Comparison of ENCODE assay signal across 29 mouse cellular contexts in the genomic region with DNA sequence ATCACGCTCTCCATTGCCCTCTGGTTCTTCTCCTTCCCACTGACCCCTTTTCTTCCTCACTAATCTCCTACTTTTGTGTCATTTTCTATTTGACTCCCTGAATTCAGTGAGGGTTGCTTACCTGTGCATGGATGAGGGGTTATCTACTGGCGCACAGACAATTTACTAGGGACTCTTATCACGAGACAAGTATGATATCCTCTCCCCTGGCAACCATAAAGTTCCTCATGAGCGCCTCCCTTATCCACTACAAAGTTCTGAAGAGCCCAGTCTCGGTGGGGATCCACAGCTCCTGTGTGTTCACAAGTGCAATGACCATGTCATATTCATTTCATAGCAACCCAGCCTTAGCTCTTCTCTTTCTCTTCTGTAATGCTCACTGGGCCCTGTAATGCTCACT. TPM values are rescaled to one million over a fixed set of nuclear protein-coding genes. Genes with fewer than 3 reads are reported as not detected.
DNase-seq lines count a peak whose midpoint lies in the region; ATAC-seq and TF ChIP-seq lines count a peak whose summit lies in the region.
"Had no signal": no experiment of that assay in that cellular context is flagged by ENCODE, and none has a peak within 500 bp of the region (broad histone marks: within the 10 kb centered on the region; RNA-seq: fewer than 3 reads in every experiment).

No protein-coding gene starts in this region.

- H3K36me3 ChIP-seq in MEL (ENCODE audit: control insufficient read depth in 1 of 2, insufficient read depth in 2 of 2, low read length in 2 of 2) = peaks cover 0 to 26% of the 10 kb centered on the region in 2 experiments; a peak in 2 of 4 replicates
- H3K36me3 ChIP-seq in liver, embryonic 11.5 days (ENCODE audit: control insufficient read depth, insufficient read depth, low read length) = no peaks in the 10 kb centered on the region
- H3K36me3 ChIP-seq in liver, postnatal 0 days (replicated peaks; ENCODE audit: insufficient read depth, low read length) = no peaks in the 10 kb centered on the region
- H3K36me3 ChIP-seq in forebrain, embryonic 15.5 days = no peaks in the 10 kb centered on the region
- H3K36me3 ChIP-seq: embryonic facial prominence, embryonic 15.5 days; forebrain, embryonic 10.5 days; heart, embryonic 15.5 days; hindbrain, embryonic 13.5 days; kidney, embryonic 15.5 days; limb, embryonic 12.5 days; midbrain, embryonic 15.5 days had no signal

- TF ChIP-seq EP300 in MEL (IDR thresholded peaks at IDR 0.05; ENCODE audit: low read depth in 1 of 2, low read length in 2 of 2) = peak; percentile 85 to 87
- no peak for TF ChIP-seq EP300 in liver, postnatal 0 days (IDR thresholded peaks at IDR 0.05; ENCODE audit: low read depth)

- WGBS in liver, embryonic 11.5 days = 53% methylated on average over 5 of the region's 5 CpGs
- WGBS in liver, postnatal 0 days (ENCODE audit: insufficient replicate concordance) = 53% methylated on average over 5 of the region's 5 CpGs
- 80% methylated on average over 5 of the region's 5 CpGs for WGBS in forebrain, embryonic 15.5 days

- no peak for TF ChIP-seq RAD21 in MEL (IDR thresholded peaks at IDR 0.05; ENCODE audit: low read depth, low read length)

- TF ChIP-seq POLR2A in MEL (IDR thresholded peaks at IDR 0.05; ENCODE audit: control insufficient read depth in 1 of 2, insufficient read depth in 1 of 2, low read depth in 1 of 2, low read length in 2 of 2, poor library complexity in 1 of 2) = no peak

- no peaks in the 10 kb centered on the region for H3K27me3 ChIP-seq in MEL (ENCODE audit: control insufficient read depth in 1 of 2, insufficient read depth in 2 of 2, low read length in 2 of 2)
- H3K27me3 ChIP-seq in liver, embryonic 11.5 days (replicated peaks; ENCODE audit: control insufficient read depth, insufficient read depth, low read length) = no peaks in the 10 kb centered on the region
- no peaks in the 10 kb centered on the region for H3K27me3 ChIP-seq in liver, postnatal 0 days (ENCODE audit: insufficient read depth, low read length)
- H3K27me3 ChIP-seq in forebrain, embryonic 15.5 days = no peaks in the 10 kb centered on the region
- H3K27me3 ChIP-seq: embryonic facial prominence, embryonic 15.5 days; hindbrain, embryonic 13.5 days; kidney, embryonic 15.5 days; midbrain, embryonic 15.5 days had no signal

- H3K9ac ChIP-seq in MEL (ENCODE audit: control insufficient read depth, low read depth, low read length, poor library complexity, severe bottlenecking) = no peak overlapping the region
- H3K9ac ChIP-seq in liver, embryonic 11.5 days (ENCODE audit: low read depth, low read length) = no peak overlapping the region
- H3K9ac ChIP-seq in liver, postnatal 0 days (replicated peaks) = no peak overlapping the region
- no peak overlapping the region for H3K9ac ChIP-seq in forebrain, embryonic 15.5 days (replicated peaks)
- H3K9ac ChIP-seq: embryonic facial prominence, embryonic 15.5 days; forebrain, postnatal 0 days; heart, embryonic 15.5 days; hindbrain, embryonic 13.5 days; kidney, embryonic 15.5 days; limb, embryonic 12.5 days; lung, embryonic 14.5 days; midbrain, embryonic 15.5 days had no signal

- H3K9me3 ChIP-seq in MEL (replicated peaks; ENCODE audit: insufficient read depth, low read length) = no peaks in the 10 kb centered on the region
- H3K9me3 ChIP-seq in liver, embryonic 11.5 days (ENCODE audit: control insufficient read depth, low read length) = no peaks in the 10 kb centered on the region
- no peaks in the 10 kb centered on the region for H3K9me3 ChIP-seq in liver, postnatal 0 days (ENCODE audit: low read length)
- no peaks in the 10 kb centered on the region for H3K9me3 ChIP-seq in forebrain, embryonic 15.5 days
- H3K9me3 ChIP-seq: embryonic facial prominence, embryonic 15.5 days; heart, embryonic 15.5 days; hindbrain, embryonic 13.5 days; kidney, embryonic 15.5 days; midbrain, embryonic 15.5 days had no signal

- TF ChIP-seq CTCF in MEL (IDR thresholded peaks at IDR 0.05 in 2 of 3, conservative IDR thresholded peaks at IDR 0.05 in 1 of 3; ENCODE audit: control insufficient read depth in 1 of 3, insufficient read depth in 1 of 3, low read depth in 2 of 3, low read length in 3 of 3, poor library complexity in 1 of 3, severe bottlenecking in 1 of 3) = no peak; a peak in 1 of 6 replicates
- TF ChIP-seq CTCF in liver, postnatal 0 days (IDR thresholded peaks at IDR 0.05; ENCODE audit: low read depth) = 0 out of 2 replicates have a peak, but pooled peaks have one; percentile 7

- H3K27ac ChIP-seq in MEL (ENCODE audit: control insufficient read depth, low read depth, low read length) = peak overlapping the region; percentile 50
- H3K27ac ChIP-seq in liver, embryonic 11.5 days (ENCODE audit: low read depth, low read length) = no peak overlapping the region
- no peak overlapping the region for H3K27ac ChIP-seq in liver, postnatal 0 days (ENCODE audit: low read depth)
- H3K27ac ChIP-seq in forebrain, embryonic 15.5 days (replicated peaks) = no peak overlapping the region
- H3K27ac ChIP-seq: embryonic facial prominence, embryonic 15.5 days; forebrain, embryonic 10.5 days; heart, adult 2 months; heart, embryonic 15.5 days; hindbrain, embryonic 13.5 days; kidney, embryonic 15.5 days; limb, embryonic 12.5 days; midbrain, embryonic 15.5 days had no signal

- no peaks in the 10 kb centered on the region for H3K79me2 ChIP-seq in MEL (ENCODE audit: control insufficient read depth, insufficient read depth, low read length, poor library complexity)

- peak; percentile 63 for DNase-seq in MEL (ENCODE audit: low read depth, low spot score)
- no peak for DNase-seq in liver, embryonic 11.5 days (ENCODE audit: low spot score)
- DNase-seq in liver, postnatal 0 days = no peak
- no peak for DNase-seq in spleen, postnatal 4 days (ENCODE audit: low spot score in 2 of 2)
- DNase-seq: adrenal gland, adult 8-10 months; cerebellum, adult 8-10 months; cerebellum, postnatal 36 days; forebrain, postnatal 0 days; gastrocnemius, postnatal 25 days; heart, adult 2 months; heart, postnatal 36 days; kidney, postnatal 36 days; layer of hippocampus, postnatal 36 days; lung, embryonic 14.5 days; lung, postnatal 36 days; right cerebral cortex, adult 18-20 months had no signal

- peak overlapping the region; percentile 32 for H3K4me2 ChIP-seq in liver, embryonic 11.5 days
- no peak overlapping the region for H3K4me2 ChIP-seq in liver, postnatal 0 days (ENCODE audit: low read depth, low read length)
- H3K4me2 ChIP-seq in forebrain, embryonic 15.5 days (replicated peaks) = no peak overlapping the region
- H3K4me2 ChIP-seq: embryonic facial prominence, embryonic 15.5 days; heart, embryonic 15.5 days; hindbrain, embryonic 13.5 days; kidney, embryonic 15.5 days; limb, embryonic 12.5 days; lung, embryonic 14.5 days; midbrain, embryonic 15.5 days had no signal

- peak; percentile 39; the same call in 1 of the 2 replicates for ATAC-seq in erythroid progenitor cell, adult 5-6 weeks (replicated peaks; ENCODE audit: low FRiP score, poor library complexity, severe bottlenecking)
- ATAC-seq in liver, embryonic 11.5 days (replicated peaks; ENCODE audit: low FRiP score) = peak; percentile 81
- no peak for ATAC-seq in liver, postnatal 0 days
- ATAC-seq in monocyte, adult 5-6 weeks (replicated peaks; ENCODE audit: insufficient number of reproducible peaks, low FRiP score, low TSS enrichment, poor library complexity, severe bottlenecking) = no peak
- ATAC-seq in forebrain, embryonic 15.5 days (replicated peaks) = no peak
- ATAC-seq: activated CD4-positive, CD25-positive, alpha-beta regulatory T cell, adult 4 months; CD4-positive, CD25-positive, alpha-beta regulatory T cell, adult 4 months; forebrain, postnatal 0 days; inflammation-experienced regulatory T-cells, adult 6 months; midbrain, embryonic 15.5 days had no signal

- peaks cover 13 to 23% of the 10 kb centered on the region in 2 experiments for H3K4me1 ChIP-seq in MEL (ENCODE audit: control insufficient read depth in 1 of 2, insufficient read depth in 2 of 2, low read length in 2 of 2)
- peaks cover 20% of the 10 kb centered on the region for H3K4me1 ChIP-seq in liver, embryonic 11.5 days (replicated peaks; ENCODE audit: control insufficient read depth, insufficient read depth, low read length)
- H3K4me1 ChIP-seq in liver, postnatal 0 days (ENCODE audit: insufficient read depth) = peaks cover 3% of the 10 kb centered on the region; the same call in 1 of the 2 replicates
- H3K4me1 ChIP-seq in forebrain, embryonic 15.5 days = peaks cover 16% of the 10 kb centered on the region
- H3K4me1 ChIP-seq: kidney, embryonic 15.5 days; limb, embryonic 12.5 days; midbrain, embryonic 15.5 days had no signal

- no peak overlapping the region for H3K4me3 ChIP-seq in MEL (ENCODE audit: control insufficient read depth in 1 of 2, insufficient read depth in 1 of 2, low read depth in 2 of 2, low read length in 2 of 2)
- H3K4me3 ChIP-seq in liver, embryonic 11.5 days (ENCODE audit: low read depth, low read length) = no peak overlapping the region
- H3K4me3 ChIP-seq in liver, postnatal 0 days (ENCODE audit: low read depth, low read length) = no peak overlapping the region
- H3K4me3 ChIP-seq in forebrain, embryonic 15.5 days = no peak overlapping the region
- H3K4me3 ChIP-seq: embryonic facial prominence, embryonic 15.5 days; forebrain, embryonic 10.5 days; heart, adult 2 months; heart, embryonic 15.5 days; hindbrain, embryonic 13.5 days; kidney, embryonic 15.5 days; limb, embryonic 12.5 days; midbrain, embryonic 15.5 days had no signal

RNA-seq across cellular contexts. Expression of a gene that starts 12.6 kb away (rescaled TPM):
- 52.4 and 65.0 TPM in 2 replicates for total RNA-seq in MEL (2012; rRNA removed)
- polyA plus RNA-seq in MEL (2012; ENCODE audit: insufficient read depth in 1 of 2, insufficient read length in 2 of 2, low read depth in 1 of 2, low replicate concordance in 2 of 2, missing spikeins in 1 of 2) = 100 to 1,000 TPM in 1 of 2 experiments, not detected in 1; 107 TPM
- total RNA-seq in erythroid progenitor cell, adult 5-6 weeks (2015; ENCODE audit: low replicate concordance) = 48.6 and 63.1 TPM in 2 replicates
- 33.2 and 45.6 TPM in 2 replicates for total RNA-seq in erythroid progenitor cell, adult 5-6 weeks (2017; ENCODE audit: low replicate concordance)
- 55.7 and 55.8 TPM in 2 replicates for polyA plus RNA-seq in liver, embryonic 11.5 days (2014; fragmentation: Nextera tagmentation; extraction: Ambion mirVana)
- polyA plus RNA-seq in liver, postnatal 0 days (2015; fragmentation: Nextera tagmentation; extraction: Ambion mirVana) = 11.1 and 12.9 TPM in 2 replicates
- 41.8 to 59.6 TPM (median 48.1 TPM) in 3 replicates for total RNA-seq in monocyte, adult 5-6 weeks (2017)
- polyA plus RNA-seq in forebrain, embryonic 15.5 days (2015; fragmentation: Nextera tagmentation; extraction: Ambion mirVana) = 87.1 and 89.2 TPM in 2 replicates

RNA-seq across cellular contexts. Expression of a gene that starts 46.2 kb away (rescaled TPM):
- total RNA-seq in MEL (2012; rRNA removed) = 22.2 and 30.2 TPM in 2 replicates
- polyA plus RNA-seq in MEL (2012; ENCODE audit: insufficient read depth in 1 of 2, insufficient read length in 2 of 2, low read depth in 1 of 2, low replicate concordance in 2 of 2, missing spikeins in 1 of 2) = 10 to 100 TPM in 1 of 2 experiments, not detected in 1; 32.0 TPM
- 146 and 187 TPM in 2 replicates for total RNA-seq in erythroid progenitor cell, adult 5-6 weeks (2015; ENCODE audit: low replicate concordance)
- 81.7 and 106 TPM in 2 replicates for total RNA-seq in erythroid progenitor cell, adult 5-6 weeks (2017; ENCODE audit: low replicate concordance)
- 42.2 and 44.2 TPM in 2 replicates for polyA plus RNA-seq in liver, embryonic 11.5 days (2014; fragmentation: Nextera tagmentation; extraction: Ambion mirVana)
- 25.5 and 28.2 TPM in 2 replicates for polyA plus RNA-seq in liver, postnatal 0 days (2015; fragmentation: Nextera tagmentation; extraction: Ambion mirVana)
- total RNA-seq in monocyte, adult 5-6 weeks (2017) = 7.6 to 19.3 TPM (median 16.4 TPM) in 3 replicates
- polyA plus RNA-seq in forebrain, embryonic 15.5 days (2015; fragmentation: Nextera tagmentation; extraction: Ambion mirVana) = 10.0 and 10.7 TPM in 2 replicates

Comparison
In these comparisons a context has a peak if more than half of its experiments do, and no peak if none do; other contexts are left out.
1. ATAC-seq: peak in erythroid progenitor cell, adult 5-6 weeks (single experiment) and liver, embryonic 11.5 days (single experiment); none in liver, postnatal 0 days (single experiment), monocyte, adult 5-6 weeks (single experiment) and forebrain, embryonic 15.5 days (single experiment).